Mouse (Mus musculus) MEL (cell line): ENCODE results near the gene Pheta2.

Experiments
- CTCF ChIP-seq, 3 experiments: IDR thresholded peaks in 2 of 3; conservative IDR thresholded peaks in 1 of 3; 2 replicates each; pipeline ENCODE4 v1.5.1; 2011 to 2012; ENCODE audit warnings: low read length in 3 of 3, low read depth in 2 of 3, mild to moderate bottlenecking in 2 of 3, improper control_type of control experiment in 1 of 3, inconsistent platforms in 1 of 3, mixed read lengths in 1 of 3, moderate library complexity in 1 of 3; ENCODE audit not compliant: control insufficient read depth in 1 of 3, insufficient read depth in 1 of 3, poor library complexity in 1 of 3, severe bottlenecking in 1 of 3
- POLR2A ChIP-seq, 2 experiments: IDR thresholded peaks; 2 replicates each; pipeline ENCODE4 v1.6.1; 2011 to 2012; ENCODE audit warnings: low read length in 2 of 2, mild to moderate bottlenecking in 2 of 2, control low read depth in 1 of 2, improper control_type of control experiment in 1 of 2, low read depth in 1 of 2, moderate library complexity in 1 of 2; ENCODE audit not compliant: control insufficient read depth in 1 of 2, insufficient read depth in 1 of 2, poor library complexity in 1 of 2
- USF2 ChIP-seq, 2 experiments: IDR thresholded peaks; 2 replicates each; pipeline ENCODE4 v1.6.1; 2011 to 2012; ENCODE audit warnings: improper control_type of control experiment in 2 of 2, low read length in 2 of 2, borderline replicate concordance in 1 of 2, inconsistent platforms in 1 of 2, low read depth in 1 of 2, mild to moderate bottlenecking in 1 of 2; ENCODE audit not compliant: insufficient read depth in 1 of 2

DNA sequence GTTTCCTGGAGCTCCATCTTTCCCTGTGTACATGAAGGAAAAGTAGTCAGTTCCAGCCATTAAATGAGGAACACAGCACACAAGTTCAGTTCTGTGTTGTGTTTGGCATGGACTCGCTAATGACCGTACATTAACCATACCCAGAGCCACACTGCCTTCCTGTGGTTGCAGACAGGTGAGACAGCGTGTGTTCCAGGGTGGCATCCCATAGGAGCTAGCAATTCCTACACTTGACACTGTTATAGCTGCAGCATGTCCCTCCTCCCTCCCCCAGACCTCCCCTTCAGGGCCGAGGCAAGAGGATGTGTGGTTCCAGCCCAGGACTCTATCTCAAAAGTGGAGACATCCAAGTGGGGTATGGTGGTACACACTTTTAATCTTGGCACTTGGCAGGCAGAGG, 11.6 kb downstream of the Pheta2 start:
- TF ChIP-seq USF2 (IDR thresholded peaks at IDR 0.05; ENCODE audit: borderline replicate concordance in 1 of 2, insufficient read depth in 1 of 2, low read depth in 1 of 2, low read length in 2 of 2) (no peak), CTCF (IDR thresholded peaks at IDR 0.05 in 2 of 3, conservative IDR thresholded peaks at IDR 0.05 in 1 of 3; ENCODE audit: control insufficient read depth in 1 of 3, insufficient read depth in 1 of 3, low read depth in 2 of 3, low read length in 3 of 3, poor library complexity in 1 of 3, severe bottlenecking in 1 of 3) (no peak), POLR2A (IDR thresholded peaks at IDR 0.05; ENCODE audit: control insufficient read depth in 1 of 2, insufficient read depth in 1 of 2, low read depth in 1 of 2, low read length in 2 of 2, poor library complexity in 1 of 2) (no peak)
